Mouse (Mus musculus): ENCODE results near the gene 1110008L16Rik.
"Not testable (repeated sequence)": the region's sequence is repeated elsewhere in the genome, so short reads cannot be mapped to it uniquely, and the experiment has no call there.

Gene 1110008L16Rik

DNA sequence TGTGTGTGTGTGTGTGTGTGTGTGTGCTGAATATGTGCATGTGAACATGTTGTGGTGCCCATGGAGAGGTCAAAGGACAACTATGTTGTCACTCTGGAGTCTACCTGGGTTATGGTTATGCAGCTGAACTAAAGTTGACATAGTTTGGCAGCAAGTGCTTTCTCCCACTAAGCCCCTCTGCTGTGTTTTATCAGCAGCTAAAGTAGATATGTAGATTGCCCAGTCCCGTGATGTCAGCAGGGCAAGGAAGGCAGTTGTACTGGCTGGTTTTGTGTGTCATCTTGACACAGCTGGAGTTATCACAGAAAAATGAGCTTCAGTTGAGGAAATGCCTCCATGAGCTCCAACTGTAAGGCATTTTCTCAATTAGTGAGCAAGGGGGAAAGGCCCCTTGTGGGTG lies 43.7 kb downstream of the 1110008L16Rik start:
- not testable (repeated sequence) for DNase-seq (ENCODE audit: low spot score)

DNA sequence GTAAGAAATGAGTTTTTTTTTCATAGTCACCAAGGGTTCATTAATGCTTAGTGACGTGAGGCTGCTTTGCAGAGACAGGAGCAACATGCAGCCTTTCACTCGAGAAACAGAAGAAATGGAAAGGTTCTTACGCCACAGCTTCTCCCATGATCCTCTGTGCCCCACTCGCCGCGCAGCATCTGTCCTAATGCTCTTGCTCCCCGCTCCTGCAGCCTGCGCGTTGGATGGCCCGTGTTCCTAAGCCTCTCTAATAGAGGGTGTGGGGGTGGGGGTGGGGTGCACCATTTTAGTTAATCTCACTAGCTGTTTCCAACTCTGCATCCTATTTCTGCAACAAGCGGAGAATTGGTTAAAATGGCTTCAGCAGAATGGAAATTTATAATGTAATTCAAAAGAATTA lies 44.6 kb downstream of the 1110008L16Rik start:
- DNase-seq (ENCODE audit: low spot score): no peak

DNA sequence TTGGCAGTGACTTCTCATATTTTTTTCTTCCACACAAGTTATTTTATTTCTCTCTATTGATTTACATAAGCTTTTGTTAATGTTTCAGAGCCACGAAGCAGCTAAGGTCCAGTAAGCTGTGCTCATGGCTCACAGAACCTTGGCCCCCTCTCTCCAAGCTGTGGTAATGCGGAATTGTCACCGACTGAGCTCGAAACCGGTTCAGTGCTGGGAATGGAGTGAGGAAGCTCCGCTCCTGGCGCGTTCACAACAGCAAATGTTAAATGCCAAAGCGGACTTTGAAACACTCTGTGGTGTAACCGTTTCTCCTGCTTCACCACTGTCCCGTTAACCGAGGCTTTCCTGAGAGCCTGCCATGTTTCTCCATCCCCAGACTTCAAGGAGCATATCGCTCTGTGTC lies 45.2 kb downstream of the 1110008L16Rik start:
- DNase-seq (ENCODE audit: low spot score): no peak

DNA sequence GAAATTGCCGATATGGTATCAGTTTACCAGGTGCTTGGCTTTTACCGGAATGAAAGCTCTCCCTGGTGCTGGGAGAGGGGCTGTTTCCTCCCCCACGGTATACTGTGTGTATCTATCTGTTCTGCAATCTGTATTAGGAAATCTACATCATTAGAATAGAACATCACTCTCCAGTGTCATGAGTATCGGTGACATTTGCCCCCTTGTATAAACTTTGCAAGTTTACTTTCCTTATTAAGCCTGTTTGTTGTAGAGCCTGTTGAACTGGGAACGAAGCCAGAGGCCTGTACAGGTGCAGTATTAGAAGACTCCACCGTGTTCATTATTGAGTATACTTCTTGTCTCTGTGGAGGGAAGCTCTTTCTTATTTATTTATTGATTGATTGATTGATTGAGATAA lies 54.0 kb downstream of the 1110008L16Rik start:
- DNase-seq (ENCODE audit: low spot score): no peak

DNA sequence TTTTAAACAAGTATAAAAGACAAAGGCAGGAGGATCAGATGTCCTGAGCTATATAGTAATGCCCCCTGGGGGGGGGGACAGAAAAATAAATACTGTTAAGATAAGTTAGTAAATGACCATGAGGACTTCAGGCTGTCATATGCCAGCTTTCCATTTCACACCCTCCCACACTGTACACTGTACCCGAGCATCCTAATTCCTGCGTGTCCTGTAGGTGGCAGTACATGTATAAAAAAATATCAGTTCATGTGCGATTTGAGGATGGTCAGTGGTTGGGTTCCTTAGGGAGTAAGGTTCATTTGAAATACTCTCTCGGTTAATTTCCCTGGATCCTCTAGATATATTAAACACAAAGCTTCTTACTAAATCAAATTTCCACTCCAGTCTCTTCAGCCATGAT lies 55.5 kb downstream of the 1110008L16Rik start:
- no peak for DNase-seq (ENCODE audit: low spot score)

DNA sequence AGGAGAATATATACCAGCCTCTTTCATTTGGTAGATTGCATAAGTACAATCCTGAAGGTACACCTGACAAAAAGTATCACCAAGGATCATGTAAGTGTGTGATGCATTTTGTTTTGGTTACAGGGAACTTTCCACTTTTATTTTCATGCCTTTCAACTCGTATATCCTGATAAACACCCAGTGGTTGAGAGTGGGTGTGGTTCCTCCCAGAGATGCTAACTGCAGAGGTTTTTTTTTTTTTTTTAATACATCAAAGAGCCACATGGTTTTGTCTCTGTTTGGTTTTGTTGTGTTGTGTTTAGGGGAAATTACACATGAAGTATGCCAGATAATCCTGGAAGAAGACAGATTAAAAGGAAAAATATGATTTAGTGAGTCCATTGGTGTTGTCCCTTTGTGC lies 57.9 kb downstream of the 1110008L16Rik start:
- no peak for DNase-seq (ENCODE audit: low spot score)

DNA sequence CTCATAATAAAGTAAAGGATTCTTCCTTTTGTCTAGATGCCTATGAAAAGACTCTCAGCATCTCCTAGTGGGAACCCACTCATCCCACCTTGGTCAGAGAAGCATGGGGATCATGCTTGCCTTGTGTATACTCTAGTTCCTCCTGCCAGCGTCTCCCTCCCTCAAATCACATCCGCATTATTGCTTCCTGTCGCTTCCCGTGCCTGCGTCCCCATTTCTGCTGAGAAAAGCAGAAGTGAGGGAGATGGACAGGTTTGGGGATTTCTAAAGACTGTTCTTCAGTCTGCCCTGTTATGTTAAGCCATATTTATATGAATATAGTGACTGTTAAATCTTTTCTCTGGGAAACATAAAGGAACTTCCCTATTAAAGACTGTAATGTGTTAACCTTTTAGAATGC lies 61.6 kb downstream of the 1110008L16Rik start:
- no peak for DNase-seq (ENCODE audit: low spot score)

DNA sequence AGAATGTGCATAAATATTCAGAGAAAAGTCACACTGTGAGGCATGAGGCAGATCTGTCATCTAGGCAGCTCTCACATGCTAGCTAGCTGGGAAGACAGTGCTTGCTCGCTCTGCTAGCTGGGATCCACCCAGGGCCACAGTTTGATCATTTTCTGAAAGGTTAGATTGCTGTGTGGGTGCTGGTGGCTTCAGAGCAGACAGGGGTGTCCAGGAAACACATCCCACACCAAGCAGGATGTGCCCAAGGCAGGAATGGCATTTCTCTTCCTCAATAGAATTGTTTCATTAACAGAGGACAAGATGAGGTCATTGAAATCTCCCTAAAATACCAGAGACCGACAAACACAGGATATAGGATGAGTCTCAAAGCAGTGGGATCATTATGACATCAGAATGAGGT lies 65.7 kb downstream of the 1110008L16Rik start:
- no peak for DNase-seq (ENCODE audit: low spot score)

DNA sequence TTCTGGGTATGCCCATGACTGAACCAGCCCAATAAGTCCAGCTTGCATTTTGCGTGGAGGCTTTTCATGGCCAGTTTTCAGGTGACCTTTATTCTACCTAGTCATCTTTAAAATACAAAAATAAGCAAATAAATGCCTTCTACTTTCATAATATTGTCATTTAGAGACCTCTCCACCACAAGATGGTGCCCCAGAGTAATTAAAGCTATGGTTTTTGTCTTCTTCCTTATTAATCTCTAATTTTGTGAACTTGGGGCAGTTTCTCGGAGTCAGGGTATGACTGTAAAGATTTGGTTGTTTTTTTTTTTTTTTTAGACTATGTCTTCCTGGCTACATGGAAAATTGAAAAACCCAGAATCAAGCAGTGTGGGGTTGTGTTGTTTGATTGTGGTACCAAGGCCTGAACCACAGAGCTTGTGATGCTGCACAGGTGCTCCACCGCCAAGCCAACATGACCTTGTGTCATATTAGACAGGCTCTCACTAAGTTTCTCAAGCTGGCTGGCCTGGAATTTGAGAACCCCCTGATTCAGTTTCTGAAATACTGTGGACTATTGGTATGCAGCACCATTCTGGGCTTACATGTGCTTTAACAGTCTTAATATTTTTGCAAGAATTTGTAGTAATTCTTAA lies 73.2 kb downstream of the 1110008L16Rik start:
- no peak for DNase-seq (ENCODE audit: low spot score)

DNA sequence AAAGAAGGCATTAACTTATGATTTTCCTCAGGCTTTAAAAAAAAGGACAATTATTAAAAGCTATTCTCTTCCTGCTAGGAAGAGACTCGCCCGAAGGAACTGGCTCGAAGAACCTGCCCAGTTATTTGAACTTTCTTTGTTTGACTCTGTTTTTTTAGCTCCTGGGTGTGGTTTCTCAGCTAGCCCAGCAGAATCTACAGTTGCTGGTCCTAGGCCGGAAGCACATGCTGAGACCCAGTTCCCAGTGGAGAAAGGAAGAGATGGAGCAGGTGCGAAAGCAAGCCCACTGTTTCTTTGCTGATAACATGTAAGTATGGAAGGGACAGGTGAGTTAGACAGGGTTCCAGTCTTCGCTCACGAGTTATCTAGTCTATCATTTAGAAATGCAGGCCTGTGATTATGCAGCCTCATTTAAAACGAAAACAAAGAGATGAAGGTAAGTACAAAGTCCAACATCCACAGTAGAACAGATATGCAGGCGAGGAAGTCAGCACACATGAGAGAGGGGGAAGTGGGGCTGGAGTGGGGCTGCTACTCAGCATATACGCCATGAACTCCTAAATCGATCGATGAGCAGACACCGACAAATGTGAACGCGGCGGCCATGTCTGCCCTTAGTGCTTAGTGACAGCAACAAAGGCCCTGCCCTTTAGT lies 77.7 kb downstream of the 1110008L16Rik start:
- no peak for DNase-seq (ENCODE audit: low spot score)

DNA sequence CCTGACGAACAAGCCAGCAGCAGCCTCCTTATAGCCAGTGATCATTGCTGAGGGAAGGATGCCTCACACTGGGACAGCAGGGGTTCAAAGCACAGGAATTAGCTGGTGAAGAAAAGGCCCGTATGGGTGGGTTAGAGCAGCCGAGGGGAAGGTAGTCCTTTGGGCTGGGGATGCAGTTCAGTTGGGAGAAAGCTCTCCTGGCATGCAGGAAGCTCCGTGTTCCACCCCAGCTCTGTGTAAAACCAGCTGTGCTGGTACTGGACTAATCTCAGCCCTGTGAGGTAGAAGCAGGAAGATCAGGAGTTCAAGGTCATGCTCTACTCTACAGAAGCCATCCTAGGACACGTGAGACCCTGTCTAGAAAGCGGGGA lies 78.2 kb downstream of the 1110008L16Rik start:
- DNase-seq (ENCODE audit: low spot score): no peak

DNA sequence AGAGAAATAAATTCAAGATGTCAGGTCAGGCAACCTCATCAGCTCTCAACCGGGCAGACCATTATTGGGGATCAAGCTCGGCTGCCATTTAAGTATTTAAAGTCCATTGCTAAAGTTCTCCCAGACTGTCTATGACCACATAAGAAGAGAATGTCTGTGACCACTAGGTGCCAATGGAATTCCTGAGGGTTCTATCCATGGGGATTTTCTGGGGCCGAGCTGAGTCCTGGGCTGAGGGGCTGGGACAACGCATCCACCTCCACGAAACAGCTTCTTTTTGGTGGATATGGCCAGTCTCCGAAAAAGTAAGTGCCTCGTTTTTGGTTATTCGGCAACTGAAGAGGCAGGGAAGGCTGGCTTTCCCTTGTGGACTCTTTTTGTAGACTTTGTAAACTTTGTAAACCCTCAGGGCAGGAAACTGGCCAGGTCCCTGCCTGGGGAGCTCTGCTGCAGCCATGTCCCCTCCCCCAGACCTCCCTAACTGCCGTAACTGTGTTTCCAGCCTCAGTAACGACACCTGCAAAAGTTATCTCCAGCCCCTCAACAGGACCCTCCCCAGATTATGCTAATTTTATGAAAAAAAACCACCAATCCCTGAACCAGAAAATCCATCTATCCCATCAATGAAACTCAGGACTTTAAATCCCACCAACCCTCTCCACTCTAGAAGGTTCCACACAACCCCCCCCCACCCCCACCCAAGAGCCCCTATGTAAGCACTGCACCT lies 84.8 kb downstream of the 1110008L16Rik start, which contains the start of gene Psma6:
Psma6 (plus strand) TSS at position 200 of the 727 bp plus-strand sequence.
- DNase-seq (ENCODE audit: low spot score): no peak

DNA sequence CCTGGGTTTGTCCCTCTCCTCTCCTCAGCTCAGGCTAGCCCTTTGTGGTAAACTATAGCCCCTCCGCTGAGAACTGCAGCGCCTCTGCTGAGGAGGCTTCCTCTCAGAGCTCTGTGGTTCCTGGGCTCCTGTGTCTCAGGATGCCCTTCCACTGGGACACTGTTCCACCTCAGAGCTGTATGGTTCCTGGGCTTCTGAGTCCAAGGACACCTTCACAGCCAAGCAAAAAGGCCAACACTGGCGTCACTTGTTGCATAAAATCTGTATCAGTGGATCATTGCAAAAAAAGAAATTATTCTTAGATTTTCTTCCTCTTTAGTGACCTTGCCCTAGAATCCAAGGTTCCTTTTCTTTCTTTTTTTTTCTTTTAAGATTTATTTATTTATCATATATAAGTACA lies 85.4 kb downstream of the 1110008L16Rik start:
- no peak for DNase-seq (ENCODE audit: low spot score)

DNA sequence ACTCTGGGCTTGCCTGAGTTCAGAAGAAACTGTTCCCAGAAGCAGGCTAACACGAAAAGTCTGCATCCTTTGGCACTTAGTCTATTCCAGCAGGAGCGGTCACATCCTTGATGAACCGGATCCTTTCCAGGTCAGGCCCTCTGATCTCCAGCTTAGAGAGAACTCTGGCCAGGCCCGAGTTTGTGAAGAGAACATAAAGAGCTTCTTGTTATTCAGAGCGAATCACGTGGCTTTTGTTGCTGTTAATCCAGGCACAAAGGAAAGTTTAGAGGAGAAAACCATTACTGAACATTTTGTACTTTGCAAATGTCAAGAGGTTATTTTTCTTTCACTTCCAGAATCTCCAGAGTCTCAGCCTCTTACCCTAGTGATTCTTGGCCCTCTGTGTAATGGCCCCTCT lies 86.6 kb downstream of the 1110008L16Rik start:
- no peak for DNase-seq (ENCODE audit: low spot score)

DNA sequence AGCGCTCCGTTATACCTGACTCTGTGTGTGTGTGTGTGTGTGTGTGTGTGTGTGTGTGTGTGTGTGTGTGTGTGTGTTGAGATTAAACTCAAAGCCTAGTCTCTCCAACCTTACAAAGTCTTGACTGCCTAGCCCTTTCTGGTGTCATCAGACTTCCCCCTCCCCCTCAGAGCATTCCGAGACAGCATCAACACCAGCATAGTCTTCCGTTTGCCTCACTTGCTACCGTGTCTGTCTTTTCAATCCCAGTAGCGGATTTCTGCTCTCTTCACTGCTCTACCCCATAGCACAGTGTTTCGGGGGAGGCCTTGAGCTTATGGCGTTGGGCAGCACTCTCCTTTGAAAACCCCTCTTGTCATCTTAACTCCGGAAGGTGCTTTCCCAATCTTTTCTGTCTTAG lies 87.1 kb downstream of the 1110008L16Rik start:
- DNase-seq (ENCODE audit: low spot score): no peak

DNA sequence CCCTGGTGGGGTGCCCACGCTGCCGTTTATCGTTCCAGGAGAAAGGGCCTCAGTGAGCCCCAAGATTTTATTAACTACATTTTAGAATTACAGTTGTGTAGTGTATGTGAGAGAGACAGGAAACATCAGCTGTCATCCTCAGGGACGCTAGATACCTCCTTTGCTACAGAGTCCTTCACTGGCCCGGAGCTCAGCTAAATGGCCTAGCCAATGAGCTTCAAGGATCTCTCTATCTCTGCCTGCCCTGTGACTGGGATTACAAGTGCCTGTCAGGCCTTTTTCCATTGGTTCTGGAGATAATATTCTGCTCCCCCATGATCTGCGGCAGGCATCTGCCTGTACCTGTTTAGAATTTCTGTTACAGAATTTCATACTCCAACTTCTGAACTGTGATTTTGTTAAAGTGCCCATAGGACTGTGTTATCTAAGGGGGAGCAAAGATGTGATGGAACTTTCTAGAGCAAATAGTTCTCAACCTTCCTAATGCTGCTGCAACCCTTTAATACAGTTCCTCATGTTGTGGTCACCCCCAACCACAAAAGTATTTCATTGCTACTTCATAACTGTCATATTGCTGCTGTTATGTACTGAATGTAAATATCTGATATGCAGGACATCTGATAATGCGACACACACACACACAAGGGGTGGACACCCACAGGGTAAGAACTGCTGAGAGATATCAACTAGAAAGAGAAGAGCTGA lies 87.9 kb downstream of the 1110008L16Rik start:
- no peak for DNase-seq (ENCODE audit: low spot score)

DNA sequence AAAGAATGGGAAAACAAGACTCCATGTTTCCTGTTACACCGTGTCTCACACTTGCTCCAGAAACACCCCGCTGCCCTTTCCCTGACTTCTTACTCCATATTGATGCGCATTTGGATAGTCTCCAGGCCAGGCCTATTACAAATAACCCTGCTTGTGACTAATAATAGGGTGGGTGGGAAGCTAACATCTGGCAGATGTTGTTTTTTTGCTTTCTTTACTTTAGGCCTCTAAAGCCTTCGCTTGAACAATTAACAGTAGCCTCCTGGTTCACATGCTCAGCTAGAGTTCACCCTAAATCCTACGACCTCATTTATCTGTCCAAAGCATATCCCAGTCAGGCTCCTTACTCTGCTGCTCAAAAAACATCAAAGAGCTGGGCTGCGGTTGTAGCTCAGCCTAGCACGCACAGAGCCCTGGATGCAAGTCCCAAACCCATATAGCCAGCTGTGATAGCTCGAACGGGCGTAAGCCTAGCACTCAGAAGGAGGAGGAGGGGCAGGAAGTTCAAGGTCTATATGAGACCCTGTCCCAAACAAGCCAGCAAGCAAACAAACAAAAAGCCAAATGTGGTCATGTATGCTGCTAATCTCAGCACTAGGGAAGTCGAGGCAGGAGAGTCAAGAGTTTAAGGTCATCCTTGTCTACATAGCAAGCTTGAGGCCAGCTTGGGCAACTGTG lies 88.5 kb downstream of the 1110008L16Rik start:
- no peak for DNase-seq (ENCODE audit: low spot score)

DNA sequence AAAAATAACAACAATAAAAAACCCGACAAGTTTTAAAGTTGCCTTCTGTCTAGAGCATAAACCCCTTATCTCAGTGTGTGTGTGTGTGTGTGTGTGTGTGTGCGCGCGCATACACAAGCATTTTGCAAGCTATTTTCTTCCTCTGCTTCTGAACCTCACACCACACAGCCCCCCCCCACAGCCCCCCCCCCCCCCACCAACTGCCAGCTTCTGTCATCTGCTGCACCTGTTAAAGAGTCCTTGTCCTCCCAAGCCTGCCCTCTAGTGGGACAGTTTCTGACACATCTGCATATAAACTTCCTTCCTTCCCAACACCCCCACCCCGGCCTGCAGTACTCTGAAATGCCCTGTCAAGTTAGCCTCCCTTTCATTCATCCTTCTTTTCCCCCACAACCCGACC lies 89.1 kb downstream of the 1110008L16Rik start:
- peak; percentile 38 for DNase-seq (ENCODE audit: low spot score)

DNA sequence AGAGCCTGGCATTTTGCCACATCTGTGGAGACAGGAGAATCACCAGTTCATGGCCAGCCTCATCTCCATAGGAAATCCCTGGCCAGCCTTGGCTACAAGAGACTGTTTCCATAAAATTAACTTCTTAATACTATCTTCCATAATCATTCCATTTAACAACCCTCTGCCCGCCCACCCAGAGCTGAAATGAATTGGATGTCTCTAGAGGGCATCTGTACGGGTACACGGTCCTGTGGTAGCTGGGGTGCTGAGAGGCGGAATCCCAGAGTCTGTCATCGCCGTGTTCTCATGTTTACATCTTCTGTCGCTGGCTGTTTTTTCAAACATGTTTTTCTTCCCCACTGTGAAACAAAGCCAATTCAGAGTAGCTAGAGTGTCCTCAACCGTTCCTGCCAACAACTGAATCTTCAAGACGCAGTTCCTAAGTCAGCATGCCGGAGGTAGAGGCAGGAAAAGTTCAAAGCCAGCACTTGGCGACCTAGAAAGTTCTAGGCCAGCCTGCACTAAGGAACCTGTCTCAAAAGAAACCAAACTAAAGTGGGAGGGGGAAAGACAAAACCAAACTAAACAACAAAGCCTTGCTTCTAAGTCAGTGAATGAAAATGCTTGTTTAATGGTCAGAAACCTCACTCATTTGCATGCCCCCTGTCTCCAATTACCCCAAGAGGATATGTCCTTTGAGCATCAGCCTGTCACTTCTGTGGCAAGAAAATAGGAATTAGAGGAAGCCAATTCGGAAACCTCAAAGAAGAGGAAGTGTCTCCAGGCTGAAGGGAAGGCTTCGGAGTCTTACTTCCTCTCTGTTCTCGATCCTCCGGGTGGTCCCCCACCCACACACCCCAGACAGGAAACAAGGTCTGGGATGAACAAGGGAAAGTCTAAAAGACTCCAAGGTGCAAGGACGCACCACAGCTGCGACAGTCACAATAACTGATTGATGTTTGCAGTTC lies 90.0 kb downstream of the 1110008L16Rik start:
- no peak for DNase-seq (ENCODE audit: low spot score)

DNA sequence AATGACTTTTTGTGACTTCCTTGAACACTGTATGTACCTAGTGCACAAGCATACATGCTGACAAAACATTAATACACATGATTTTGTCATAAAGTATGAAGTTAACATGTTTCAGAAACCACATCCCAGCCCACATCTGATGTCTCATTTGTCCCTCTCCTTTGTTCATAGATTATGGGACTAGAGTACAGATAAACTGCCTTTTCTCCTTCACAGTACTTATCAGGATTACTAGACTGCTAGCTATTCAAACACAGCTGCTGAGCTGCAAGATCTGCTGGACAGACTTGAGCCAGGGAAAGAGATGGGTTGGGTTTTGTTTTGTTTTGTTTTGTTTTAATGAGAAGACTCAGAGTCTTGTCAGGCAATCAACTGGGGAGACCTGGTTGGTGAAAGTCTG lies 92.7 kb downstream of the 1110008L16Rik start:
- no peak for DNase-seq (ENCODE audit: low spot score)
